Mouse (Mus musculus): Measurements from ENCODE around the gene Traf3ip1.

Traf3ip1 gene

GRCm38 (mm10) chr1:91537786-91538569 is 43.5 kb downstream of the Traf3ip1 start:
- DNase-seq, result no peak

GRCm38 (mm10) chr1:91538570-91538929 is 44.1 kb downstream of the Traf3ip1 start:
- no peak for DNase-seq

GRCm38 (mm10) chr1:91539246-91539645 is 44.8 kb downstream of the Traf3ip1 start:
- DNase-seq, result no peak

GRCm38 (mm10) chr1:91539704-91540270 is 45.3 kb downstream of the Traf3ip1 start:
- peak; percentile 8 for DNase-seq

GRCm38 (mm10) chr1:91540271-91540826 is 45.9 kb downstream of the Traf3ip1 start, which contains the start of gene Asb1:
Gene Asb1 (plus strand): TSS chr1:91540544.
- DNase-seq, result peak; percentile 94

GRCm38 (mm10) chr1:91541042-91541592 is 46.7 kb downstream of the Traf3ip1 start:
- DNase-seq, result peak; percentile 4

- DNase-seq, result no peak
Measured at GRCm38 (mm10) chr1:91543974-91544373, 49.5 kb downstream of the Traf3ip1 start.

- DNase-seq, result no peak
Measured at GRCm38 (mm10) chr1:91545226-91545625, 50.8 kb downstream of the Traf3ip1 start.

- no peak for DNase-seq
Measured at GRCm38 (mm10) chr1:91547567-91547966, 53.1 kb downstream of the Traf3ip1 start.

- DNase-seq, result no peak
Measured at GRCm38 (mm10) chr1:91549073-91549472, 54.6 kb downstream of the Traf3ip1 start.

GRCm38 (mm10) chr1:91557099-91557498 is 62.7 kb downstream of the Traf3ip1 start:
- no peak for DNase-seq

GRCm38 (mm10) chr1:91561226-91561625 is 66.8 kb downstream of the Traf3ip1 start:
- no peak for DNase-seq

- peak; percentile 29 for DNase-seq
Measured at GRCm38 (mm10) chr1:91562977-91563590, 68.6 kb downstream of the Traf3ip1 start.

- peak; percentile 15 for DNase-seq
Measured at GRCm38 (mm10) chr1:91564004-91564403, 69.6 kb downstream of the Traf3ip1 start.

GRCm38 (mm10) chr1:91564598-91564997 is 70.2 kb downstream of the Traf3ip1 start:
- DNase-seq, result no peak

- no peak for DNase-seq
Measured at GRCm38 (mm10) chr1:91567269-91567668, 72.8 kb downstream of the Traf3ip1 start.

- no peak for DNase-seq
Measured at GRCm38 (mm10) chr1:91572458-91572857, 78.0 kb downstream of the Traf3ip1 start.

- DNase-seq, result peak; percentile 66
Measured at GRCm38 (mm10) chr1:91574208-91574607, 79.8 kb downstream of the Traf3ip1 start.

- DNase-seq, result no peak
Measured at GRCm38 (mm10) chr1:91577883-91578517, 83.6 kb downstream of the Traf3ip1 start.
